Mouse (Mus musculus) liver, embryonic 16.5 days (tissue): ENCODE results near the gene Gm11214. TPM values are rescaled to one million over a fixed set of nuclear protein-coding genes. Genes with fewer than 3 reads are reported as not detected.

ENCODE experiments used
- ATAC-seq: fragments of 200-750 bp; cut with Nextera tagmentation; 2 replicates; pipeline ENCODE4 v1.8.0; 2017; ENCODE audit warnings: low read depth, mild to moderate bottlenecking, moderate number of reproducible peaks, moderate library complexity
- H3K27ac ChIP-seq: fragments of 300-500 bp; sonication (generic); 2 replicates; pipeline ENCODE4 v1.5.1; 2014; ENCODE audit warnings: mild to moderate bottlenecking, low read length
- H3K27me3 ChIP-seq: fragments of 300-500 bp; sonication (generic); 2 replicates; pipeline ENCODE4 v1.6.1; 2014; ENCODE audit warnings: low read depth, low read length, mixed read lengths; ENCODE audit not compliant: control insufficient read depth, insufficient read depth
- H3K36me3 ChIP-seq: fragments of 300-500 bp; sonication (generic); 2 replicates; pipeline ENCODE4 v1.6.1; 2014; ENCODE audit warnings: mild to moderate bottlenecking; ENCODE audit not compliant: control insufficient read depth, insufficient read depth
- H3K4me1 ChIP-seq: fragments of 300-500 bp; sonication (generic); 2 replicates; pipeline ENCODE4 v1.6.1; 2014; ENCODE audit warnings: low read depth, low read length, mixed read lengths; ENCODE audit not compliant: control insufficient read depth
- H3K4me2 ChIP-seq: fragments of 300-500 bp; sonication (generic); 2 replicates; pipeline ENCODE4 v1.6.1; 2014; ENCODE audit warnings: low read depth, low read length, mixed read lengths
- H3K4me3 ChIP-seq: fragments of 300-500 bp; sonication (generic); 2 replicates; pipeline ENCODE4 v1.5.1; 2014; ENCODE audit warnings: low read depth, mild to moderate bottlenecking, low read length
- H3K9ac ChIP-seq: fragments of 300-500 bp; sonication (generic); 2 replicates; pipeline ENCODE4 v1.6.1; 2014; ENCODE audit warnings: low read depth, low read length
- H3K9me3 ChIP-seq: fragments of 300-500 bp; sonication (generic); replicated peaks from 2 replicates; pipeline ENCODE4 v1.6.1; 2016; ENCODE audit warnings: low read length; ENCODE audit not compliant: control insufficient read depth
- WGBS: fragments of 180-500 bp; shearing (Covaris S2); extraction: QIAGEN DNeasy Blood & Tissue Kit; methylation state at CpG from one replicate; pipeline ENCODE4 v1.1.7; 2014; ENCODE audit not compliant: insufficient replicate concordance; 5-methylcytosine and 5-hydroxymethylcytosine counted together
- polyA plus RNA-seq: library from polyadenylated mRNA; unstranded; fragments of >200 nt; fragmentation: Nextera tagmentation; extraction: Ambion mirVana; gene quantifications from 2 replicates; pipeline ENCODE4 v1.2.1, GENCODE M21; 2015

The Gm11214 gene
- polyA plus RNA-seq, 1 experiment from 2014 or later = not detected

- Histone ChIP-seq H3K4me2 (no peak overlapping the region), H3K4me1 (no peaks in the 10 kb centered on the region), H3K9me3 (no peaks in the 10 kb centered on the region), H3K27ac (no peak overlapping the region), H3K27me3 (no peaks in the 10 kb centered on the region), H3K9ac (no peak overlapping the region), H3K4me3 (no peak overlapping the region), H3K36me3 (no peaks in the 10 kb centered on the region)
- WGBS = 41% methylated on average over 2 of the region's 2 CpGs
- no peak for ATAC-seq
These were observed 23.3 kb downstream of the Gm11214 start for GRCm38 (mm10) chr4:63639842-63640241.

DNA sequence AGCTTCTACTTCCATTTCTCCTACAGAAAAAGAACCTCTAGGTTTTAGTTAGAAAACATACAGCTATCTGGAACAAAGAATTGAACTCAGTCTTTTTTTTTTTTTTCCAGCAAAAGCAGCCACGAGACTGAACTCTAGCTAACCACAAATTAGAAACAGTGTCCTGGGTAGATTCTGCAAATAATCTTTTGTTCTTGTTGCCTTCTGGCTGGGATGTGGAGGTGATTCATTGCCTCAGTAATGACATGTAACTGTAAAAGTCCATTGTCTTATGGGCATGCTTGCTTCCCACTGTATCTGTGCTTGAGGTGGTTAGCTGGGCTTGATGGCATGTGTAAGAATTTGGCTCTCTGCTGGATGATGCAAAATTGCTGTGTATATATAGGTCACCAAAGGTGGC is 24.6 kb downstream of the Gm11214 start:
- Histone ChIP-seq H3K9me3 (no peaks in the 10 kb centered on the region), H3K4me3 (no peak overlapping the region), H3K36me3 (no peaks in the 10 kb centered on the region), H3K4me2 (no peak overlapping the region), H3K27ac (no peak overlapping the region), H3K27me3 (no peaks in the 10 kb centered on the region), H3K9ac (no peak overlapping the region), H3K4me1 (no peaks in the 10 kb centered on the region)
- ATAC-seq = no peak
- WGBS = 13% methylated on average over 1 of the region's 1 CpGs

GRCm38 (mm10) chr4:63633181-63633580 is 30.0 kb downstream of the Gm11214 start:
- no peaks in the 10 kb centered on the region for H3K9me3 ChIP-seq
- H3K27ac ChIP-seq = no peak overlapping the region
- H3K4me3 ChIP-seq = no peak overlapping the region
- no peaks in the 10 kb centered on the region for H3K27me3 ChIP-seq
- H3K36me3 ChIP-seq = no peaks in the 10 kb centered on the region
- H3K4me2 ChIP-seq = no peak overlapping the region
- WGBS = 68% methylated on average over 2 of the region's 2 CpGs
- ATAC-seq = no peak
- H3K9ac ChIP-seq = no peak overlapping the region
- no peaks in the 10 kb centered on the region for H3K4me1 ChIP-seq

- no peak for ATAC-seq
- WGBS = 56% methylated on average over 8 of the region's 8 CpGs
- H3K36me3 ChIP-seq = no peaks in the 10 kb centered on the region
- H3K27me3 ChIP-seq = no peaks in the 10 kb centered on the region
- H3K4me1 ChIP-seq = no peaks in the 10 kb centered on the region
- H3K9me3 ChIP-seq = no peaks in the 10 kb centered on the region
- no peak overlapping the region for H3K9ac ChIP-seq
- H3K4me3 ChIP-seq = no peak overlapping the region
- no peak overlapping the region for H3K27ac ChIP-seq
- no peak overlapping the region for H3K4me2 ChIP-seq
These were observed 36.1 kb downstream of the Gm11214 start for GRCm38 (mm10) chr4:63627111-63627510.

DNA sequence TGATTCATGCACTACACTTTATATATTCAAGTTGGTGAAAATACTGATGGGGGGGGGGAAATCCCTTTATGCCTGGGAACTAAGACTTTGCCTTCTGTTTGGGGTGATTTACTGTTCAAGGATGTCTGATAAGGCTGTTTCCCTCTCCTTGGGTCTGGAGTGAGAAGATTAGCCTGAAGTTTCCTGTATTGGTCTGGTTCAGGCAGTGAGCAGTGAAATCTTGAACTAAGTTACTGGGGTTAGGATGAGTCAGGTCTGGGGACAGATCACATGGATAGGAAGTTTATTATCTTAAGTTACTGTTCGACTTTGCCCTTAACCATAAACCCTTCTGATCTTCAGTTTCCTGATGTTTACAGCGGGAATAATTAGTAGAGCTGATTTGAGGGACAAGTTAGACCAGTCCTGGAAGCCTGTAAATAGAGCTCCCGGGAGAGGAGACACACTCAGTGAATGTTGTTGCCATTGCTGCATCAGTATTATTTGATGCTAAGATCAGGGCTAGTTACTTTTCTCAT is 37.6 kb downstream of the Gm11214 start:
- Histone ChIP-seq H3K9me3 (no peaks in the 10 kb centered on the region), H3K9ac (no peak overlapping the region), H3K27me3 (no peaks in the 10 kb centered on the region), H3K4me1 (no peaks in the 10 kb centered on the region), H3K27ac (no peak overlapping the region), H3K4me2 (no peak overlapping the region), H3K36me3 (no peaks in the 10 kb centered on the region), H3K4me3 (no peak overlapping the region)
- WGBS = 13% methylated on average over 3 of the region's 3 CpGs
- 0 out of 2 replicates have a peak, but pooled peaks have one; percentile 19 for ATAC-seq

DNA sequence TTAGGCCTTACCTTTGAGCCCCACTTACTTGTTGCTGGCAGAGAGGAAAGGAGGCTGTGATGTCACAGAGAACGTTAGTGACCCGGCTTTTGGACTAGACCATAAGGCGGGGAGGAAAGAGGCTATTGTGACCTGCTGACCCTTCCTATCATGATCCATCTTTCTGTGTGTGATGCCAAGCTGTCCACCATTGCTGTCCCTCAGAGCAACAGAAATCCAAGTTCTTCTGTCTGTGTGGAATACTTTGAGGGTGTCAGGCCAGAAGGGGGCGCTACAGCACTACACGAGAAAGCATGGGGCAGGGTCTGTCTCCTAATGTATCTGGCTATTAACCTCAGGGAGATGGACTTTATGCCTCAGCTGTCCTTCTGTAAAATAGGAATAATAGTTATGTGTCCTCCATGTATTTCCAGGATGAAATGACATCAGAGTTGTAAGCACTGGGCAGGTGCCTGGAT is 40.8 kb downstream of the Gm11214 start, which contains the start of gene Tex48:
Tex48 (minus strand) TSS at position 51 of the 458 bp plus-strand sequence.
- no peaks in the 10 kb centered on the region for H3K36me3 ChIP-seq
- no peak within 1 kb of the TSS for H3K4me2 ChIP-seq
- ATAC-seq = no peak
- 39% methylated on average over 5 of the region's 5 CpGs for WGBS
- no peaks in the 10 kb centered on the region for H3K4me1 ChIP-seq
- H3K4me3 ChIP-seq = no peak within 1 kb of the TSS
- H3K27me3 ChIP-seq = no peaks in the 10 kb centered on the region
- no peaks in the 10 kb centered on the region for H3K9me3 ChIP-seq
- H3K27ac ChIP-seq = no peak within 1 kb of the TSS
- no peak within 1 kb of the TSS for H3K9ac ChIP-seq

DNA sequence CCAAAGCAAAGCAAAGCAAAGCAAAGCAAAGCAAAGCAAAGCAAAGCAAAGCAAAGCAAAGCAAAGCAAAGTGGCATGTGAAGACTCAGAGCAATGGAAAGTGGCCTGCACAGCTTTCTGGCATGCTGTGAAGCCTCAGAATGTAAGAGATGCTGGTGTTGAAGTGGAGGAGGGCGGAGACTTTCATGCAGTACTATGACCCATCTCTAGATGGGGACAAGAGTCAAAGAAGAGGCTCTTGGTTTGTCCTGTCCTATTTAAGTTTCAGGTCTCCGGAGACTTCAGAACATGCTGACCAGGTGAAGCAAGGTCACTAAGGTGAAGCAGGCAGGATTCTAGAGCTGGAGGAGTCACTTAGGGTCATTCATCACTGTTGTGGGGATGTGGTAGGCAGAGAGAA is 41.3 kb downstream of the Gm11214 start:
- Histone ChIP-seq H3K27ac (no peak overlapping the region), H3K9me3 (no peaks in the 10 kb centered on the region), H3K36me3 (no peaks in the 10 kb centered on the region), H3K4me3 (no peak overlapping the region), H3K4me2 (no peak overlapping the region), H3K4me1 (no peaks in the 10 kb centered on the region), H3K27me3 (no peaks in the 10 kb centered on the region), H3K9ac (no peak overlapping the region)
- WGBS = 65% methylated on average over 2 of the region's 2 CpGs
- no peak for ATAC-seq

Other genes starting within 250 kb of the Gm11214 start
- gene Whrn, start 167.4 kb downstream of the Gm11214 start, polyA plus RNA-seq = 0.08 and 0.19 TPM in 2 replicates
- gene Atp6v1g1, start 118.6 kb downstream of the Gm11214 start, polyA plus RNA-seq = 123 and 130 TPM in 2 replicates
- 10.2 and 11.3 TPM in 2 replicates for gene Tmem268, start 104.6 kb downstream of the Gm11214 start, polyA plus RNA-seq
- gene Gm11213, start 58.1 kb downstream of the Gm11214 start, polyA plus RNA-seq = not detected in 2 replicates
- not detected in 2 replicates for gene Tex48, start 41.0 kb downstream of the Gm11214 start, polyA plus RNA-seq
- gene Tnfsf15, start 81.7 kb upstream of the Gm11214 start, polyA plus RNA-seq = 0.11 and 0.20 TPM in 2 replicates
- 0.05 TPM in 1 of 2 replicates, not detected in the other for gene Tnfsf8, start 198.0 kb upstream of the Gm11214 start, polyA plus RNA-seq